Mouse (Mus musculus) midbrain, embryonic 16.5 days (tissue): Measurements from ENCODE around the gene Osmr. TPM values are rescaled to one million over a fixed set of nuclear protein-coding genes. Genes with fewer than 3 reads are reported as not detected.

Experiments
- ATAC-seq: fragments of 200-750 bp; cut with Nextera tagmentation; 2 replicates; pipeline ENCODE4 v1.8.0; 2017; ENCODE audit warnings: moderate TSS enrichment
- H3K27ac ChIP-seq: fragments of 300-500 bp; sonication (generic); 2 replicates; pipeline ENCODE4 v1.5.1; 2014; ENCODE audit warnings: mild to moderate bottlenecking, low read length, mixed read lengths
- H3K27me3 ChIP-seq: fragments of 300-500 bp; sonication (generic); 2 replicates; pipeline ENCODE4 v1.6.1; 2014; ENCODE audit warnings: low read depth, low read length, mixed read lengths; ENCODE audit not compliant: control insufficient read depth, insufficient read depth
- H3K36me3 ChIP-seq: fragments of 300-500 bp; sonication (generic); 2 replicates; pipeline ENCODE4 v1.6.1; 2014; ENCODE audit warnings: mild to moderate bottlenecking, low read length, moderate library complexity, mixed read lengths; ENCODE audit not compliant: control insufficient read depth, insufficient read depth
- H3K4me1 ChIP-seq: fragments of 300-500 bp; sonication (generic); 2 replicates; pipeline ENCODE4 v1.6.1; 2014; ENCODE audit warnings: mild to moderate bottlenecking, low read length, mixed read lengths; ENCODE audit not compliant: control insufficient read depth, insufficient read depth
- H3K4me2 ChIP-seq: fragments of 300-500 bp; sonication (generic); 2 replicates; pipeline ENCODE4 v1.6.1; 2014; ENCODE audit warnings: mild to moderate bottlenecking, low read length, mixed read lengths
- H3K4me3 ChIP-seq: fragments of 300-500 bp; sonication (generic); 2 replicates; pipeline ENCODE4 v1.5.1; 2014; ENCODE audit warnings: low read depth, mild to moderate bottlenecking, low read length, moderate library complexity, mixed read lengths
- H3K9ac ChIP-seq: fragments of 300-500 bp; sonication (generic); 2 replicates; pipeline ENCODE4 v1.6.1; 2014; ENCODE audit warnings: low read depth, low read length, mixed read lengths
- H3K9me3 ChIP-seq: fragments of 300-500 bp; sonication (generic); replicated peaks from 2 replicates; pipeline ENCODE4 v1.6.1; 2014; ENCODE audit warnings: mild to moderate bottlenecking, low read length, mixed read lengths; ENCODE audit not compliant: control insufficient read depth, poor library complexity, severe bottlenecking
- WGBS: fragments of 180-500 bp; shearing (Covaris S2); extraction: QIAGEN DNeasy Blood & Tissue Kit; methylation state at CpG from one replicate; pipeline ENCODE4 v1.1.7; 2014; 5-methylcytosine and 5-hydroxymethylcytosine counted together
- polyA plus RNA-seq: library from polyadenylated mRNA; unstranded; fragments of >200 nt; fragmentation: Nextera tagmentation; extraction: Ambion mirVana; gene quantifications from 2 replicates; pipeline ENCODE4 v1.2.1, GENCODE M21; 2015

The Osmr gene
- polyA plus RNA-seq, 1 experiment from 2014 or later, result 2.6 TPM

- no peaks in the 10 kb centered on the region for H3K9me3 ChIP-seq
- H3K27me3 ChIP-seq, result peaks cover 17% of the 10 kb centered on the region
- peak overlapping the region; percentile 69 for H3K4me2 ChIP-seq
- H3K36me3 ChIP-seq, result no peaks in the 10 kb centered on the region
- H3K4me3 ChIP-seq, result peak overlapping the region; percentile 39
- ATAC-seq, result peak; percentile 37; the same call in 1 of the 2 replicates
- H3K9ac ChIP-seq, result 0 out of 2 replicates have a peak overlapping the region, but pooled peaks have one; percentile 35
- no peak overlapping the region for H3K27ac ChIP-seq
- peaks cover 5% of the 10 kb centered on the region; the same call in 1 of the 2 replicates for H3K4me1 ChIP-seq
- WGBS, result 1% methylated on average over 47 of the region's 52 CpGs
Measured at GRCm38 (mm10) chr15:6873807-6874600, 765 bp downstream of the Osmr start.

DNA sequence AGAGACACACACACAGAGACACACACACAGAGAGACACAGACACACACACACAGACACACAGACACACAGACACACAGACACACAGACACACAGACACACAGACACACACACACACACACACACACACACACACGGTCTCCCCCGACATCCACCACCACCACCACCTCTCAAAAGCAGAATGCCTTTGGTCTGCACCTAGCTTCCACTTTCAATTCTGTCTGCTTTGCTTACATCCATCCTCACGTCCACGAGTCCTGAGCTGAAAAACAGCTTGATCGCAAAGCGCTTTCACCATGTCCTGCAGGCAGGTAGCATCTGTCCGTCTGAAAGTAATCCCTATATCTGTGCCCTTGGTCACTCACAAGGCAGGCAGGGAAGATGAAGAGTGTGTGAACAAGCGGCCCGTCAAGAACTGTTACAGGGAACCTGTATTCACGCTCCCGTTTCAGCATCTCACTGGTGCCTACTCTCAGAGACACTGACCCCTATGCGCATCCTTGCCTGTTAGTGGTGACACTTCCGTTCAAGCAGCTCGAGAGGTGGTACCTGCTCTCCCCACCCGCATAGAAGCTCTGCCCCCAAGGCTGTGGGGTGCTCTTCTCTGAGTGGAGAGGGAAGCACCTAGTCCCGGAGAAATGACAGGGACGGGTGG lies 1.5 kb downstream of the Osmr start:
- Histone ChIP-seq H3K4me2 (no peak overlapping the region; the same call in 1 of the 2 replicates), H3K4me1 (peaks cover 5% of the 10 kb centered on the region; the same call in 1 of the 2 replicates), H3K27ac (no peak overlapping the region), H3K9me3 (no peaks in the 10 kb centered on the region), H3K36me3 (no peaks in the 10 kb centered on the region), H3K4me3 (peak overlapping the region; percentile 39; the same call in 1 of the 2 replicates), H3K9ac (no peak overlapping the region), H3K27me3 (peaks cover 17% of the 10 kb centered on the region)
- 35% methylated on average over 17 of the region's 17 CpGs for WGBS
- ATAC-seq, result peak; percentile 56

DNA sequence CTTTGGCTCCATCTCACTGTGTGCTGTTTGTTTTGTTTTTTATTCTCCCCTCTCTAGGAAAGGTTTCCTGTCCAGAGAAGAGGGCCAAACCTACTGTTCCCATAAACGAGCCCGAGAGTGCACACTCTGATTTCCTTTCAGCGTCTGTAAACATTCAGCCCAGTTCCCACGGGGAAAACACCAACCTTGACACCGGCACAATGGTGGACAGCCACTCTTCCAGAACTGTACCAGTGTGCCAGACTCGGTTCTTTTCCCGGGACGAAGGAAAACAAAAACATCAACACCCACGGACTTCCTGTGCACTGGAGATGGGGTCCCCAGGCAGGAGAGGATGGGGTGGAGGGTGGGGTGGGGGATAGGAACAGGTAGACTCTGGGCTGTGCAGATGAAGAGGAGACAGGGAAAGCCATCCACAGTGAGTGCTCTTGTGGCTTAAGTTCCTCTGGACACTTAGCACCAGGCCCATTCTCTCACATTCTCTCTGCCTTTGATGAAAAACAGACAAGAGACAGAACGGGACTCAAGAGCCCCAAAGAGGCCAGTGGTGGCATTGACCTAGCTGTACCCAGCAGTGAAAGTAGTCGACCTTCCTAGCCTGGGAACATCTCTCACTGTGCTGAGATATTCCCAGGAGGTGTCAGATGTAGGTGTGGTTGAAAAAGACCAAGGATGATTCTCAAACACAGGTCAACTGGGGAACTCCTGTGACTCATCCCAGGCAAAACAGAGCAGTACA lies 3.0 kb downstream of the Osmr start:
- 65% methylated on average over 11 of the region's 11 CpGs for WGBS
- ATAC-seq, result no peak
- H3K27me3 ChIP-seq, result peaks cover 17% of the 10 kb centered on the region
- H3K27ac ChIP-seq, result peak overlapping the region; percentile 38; the same call in 1 of the 2 replicates
- no peaks in the 10 kb centered on the region for H3K36me3 ChIP-seq
- no peaks in the 10 kb centered on the region for H3K9me3 ChIP-seq
- H3K4me3 ChIP-seq, result no peak overlapping the region
- H3K4me2 ChIP-seq, result no peak overlapping the region
- H3K9ac ChIP-seq, result no peak overlapping the region
- H3K4me1 ChIP-seq, result peaks cover 5% of the 10 kb centered on the region; the same call in 1 of the 2 replicates

- Histone ChIP-seq H3K9me3 (no peaks in the 10 kb centered on the region), H3K27ac (no peak overlapping the region), H3K4me2 (no peak overlapping the region), H3K9ac (no peak overlapping the region), H3K4me3 (no peak overlapping the region), H3K36me3 (no peaks in the 10 kb centered on the region), H3K27me3 (no peaks in the 10 kb centered on the region; the same call in 1 of the 2 replicates), H3K4me1 (no peaks in the 10 kb centered on the region)
- WGBS, result 11% methylated on average over 6 of the region's 6 CpGs
- ATAC-seq, result no peak
Measured at GRCm38 (mm10) chr15:6866888-6867287, 7.9 kb downstream of the Osmr start.

DNA sequence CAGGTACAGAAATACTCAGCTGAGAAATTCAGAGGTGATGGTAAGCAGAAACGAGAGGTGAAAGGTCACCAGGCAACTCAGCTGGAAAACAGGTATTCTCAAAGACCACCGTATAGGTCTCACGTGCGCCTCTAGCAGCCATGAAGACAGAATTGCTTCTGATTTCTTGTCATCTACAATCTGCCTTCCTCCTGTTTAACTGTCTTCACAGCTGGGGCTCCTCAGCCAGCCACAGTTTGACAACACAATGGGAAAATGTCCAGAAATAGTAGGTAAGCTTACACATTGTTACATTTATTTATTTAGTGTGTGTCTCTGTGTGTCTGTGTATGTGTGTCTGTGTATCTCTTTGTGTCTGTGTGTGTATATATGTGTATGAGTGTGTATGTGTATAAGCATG lies 12.6 kb downstream of the Osmr start:
- Histone ChIP-seq H3K4me1 (no peaks in the 10 kb centered on the region), H3K4me2 (no peak overlapping the region), H3K27me3 (no peaks in the 10 kb centered on the region), H3K4me3 (no peak overlapping the region), H3K9me3 (no peaks in the 10 kb centered on the region), H3K27ac (no peak overlapping the region), H3K36me3 (no peaks in the 10 kb centered on the region), H3K9ac (no peak overlapping the region)
- no peak for ATAC-seq
- WGBS, result 84% methylated on average over 4 of the region's 4 CpGs

DNA sequence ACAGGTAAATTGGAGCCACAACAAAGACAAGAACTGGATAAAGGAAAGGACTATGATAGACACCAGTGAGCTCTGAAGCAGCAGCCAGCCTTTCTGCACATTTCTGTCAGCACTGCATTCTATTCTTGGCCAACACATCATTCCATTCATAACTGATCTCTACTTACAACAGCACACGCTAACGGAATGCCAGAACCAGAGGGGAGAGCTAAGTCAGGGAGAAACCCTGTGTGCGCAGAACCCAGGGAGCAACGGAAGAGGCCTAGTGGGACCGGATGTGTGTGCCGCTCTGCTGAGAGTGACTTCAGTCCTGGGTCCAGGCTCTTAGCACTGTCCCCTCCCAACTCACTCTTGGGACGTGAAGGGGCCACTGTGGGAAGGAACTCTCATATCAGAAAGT lies 13.2 kb downstream of the Osmr start:
- Histone ChIP-seq H3K9ac (no peak overlapping the region), H3K4me2 (no peak overlapping the region), H3K4me1 (no peaks in the 10 kb centered on the region), H3K9me3 (no peaks in the 10 kb centered on the region), H3K4me3 (no peak overlapping the region), H3K27me3 (no peaks in the 10 kb centered on the region), H3K27ac (no peak overlapping the region), H3K36me3 (no peaks in the 10 kb centered on the region)
- ATAC-seq, result no peak
- 87% methylated on average over 7 of the region's 7 CpGs for WGBS

DNA sequence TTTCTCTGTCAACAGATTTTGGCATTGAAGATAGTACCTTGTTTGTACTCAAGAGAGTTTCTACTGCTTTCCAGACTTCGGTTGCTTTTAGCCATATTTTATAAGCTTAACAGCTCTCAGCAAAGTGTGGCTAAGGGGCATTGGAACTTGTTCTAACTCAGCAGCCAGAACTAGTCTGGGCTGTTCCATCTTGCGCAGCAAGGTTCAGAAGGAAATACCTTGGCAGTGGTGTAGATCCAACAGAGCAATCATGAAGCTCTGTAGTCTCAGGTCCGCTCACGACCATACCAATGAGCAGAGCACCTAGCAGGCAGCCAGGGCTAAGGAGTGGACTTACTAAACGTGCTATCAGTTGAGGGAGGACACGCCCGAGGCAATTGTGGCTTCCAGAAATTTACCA lies 15.0 kb downstream of the Osmr start:
- no peaks in the 10 kb centered on the region for H3K27me3 ChIP-seq
- no peak overlapping the region for H3K4me3 ChIP-seq
- H3K9ac ChIP-seq, result no peak overlapping the region
- no peak overlapping the region for H3K27ac ChIP-seq
- no peak overlapping the region for H3K4me2 ChIP-seq
- 91% methylated on average over 7 of the region's 7 CpGs for WGBS
- no peaks in the 10 kb centered on the region for H3K9me3 ChIP-seq
- no peak for ATAC-seq
- no peaks in the 10 kb centered on the region for H3K4me1 ChIP-seq
- no peaks in the 10 kb centered on the region for H3K36me3 ChIP-seq

DNA sequence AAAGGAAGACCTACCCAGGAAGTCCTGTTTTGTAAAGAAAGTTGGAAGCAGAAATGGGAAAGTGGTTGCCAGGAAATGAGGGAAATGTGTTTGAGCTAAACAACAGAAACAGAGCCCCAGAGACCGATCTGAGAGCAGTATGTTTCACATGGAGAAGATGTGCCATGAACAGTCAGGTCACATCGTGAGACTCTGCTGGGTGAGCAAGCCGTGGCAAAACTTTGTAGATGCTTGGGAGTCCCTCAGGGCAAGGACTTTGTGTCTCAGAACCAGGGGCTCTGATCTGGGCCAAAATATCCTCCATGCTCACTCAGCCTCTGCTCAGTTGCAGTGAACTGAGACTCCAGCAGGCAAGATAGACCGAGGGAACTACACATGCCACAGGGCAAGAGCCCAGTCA lies 15.9 kb downstream of the Osmr start:
- Histone ChIP-seq H3K4me2 (no peak overlapping the region), H3K4me1 (no peaks in the 10 kb centered on the region), H3K27me3 (no peaks in the 10 kb centered on the region), H3K9ac (no peak overlapping the region), H3K27ac (no peak overlapping the region), H3K4me3 (no peak overlapping the region), H3K9me3 (no peaks in the 10 kb centered on the region), H3K36me3 (no peaks in the 10 kb centered on the region)
- ATAC-seq, result no peak
- WGBS, result 93% methylated on average over 4 of the region's 4 CpGs
